Mouse (Mus musculus) E14TG2a.4 (cell line): ENCODE data around the gene Klf7.

ENCODE experiments used
- CTCF ChIP-seq: conservative IDR thresholded peaks from 2 replicates; pipeline ENCODE4 v1.5.1; 2014; ENCODE audit warnings: low read length
- NANOG ChIP-seq: IDR thresholded peaks from 2 replicates; pipeline ENCODE4 v1.6.1; 2014; ENCODE audit warnings: borderline replicate concordance, low read length, mixed read lengths
- POU5F1 ChIP-seq: IDR thresholded peaks from 2 replicates; pipeline ENCODE4 v1.6.1; 2014; ENCODE audit warnings: low read length, borderline replicate concordance

- TF ChIP-seq CTCF (no peak), NANOG (no peak), POU5F1 (no peak)
Observed at GRCm38 (mm10) chr1:64081791-64082190, 40.3 kb downstream of the Klf7 start.
